Mouse (Mus musculus): Measurements from ENCODE around the gene Ncl. TPM values are rescaled to one million over a fixed set of nuclear protein-coding genes. Genes with fewer than 3 reads are reported as not detected.

The Ncl gene
- 150 and 167 TPM in 2 replicates for total RNA-seq (2015)
- total RNA-seq (2017): 156 and 194 TPM in 2 replicates

DNA sequence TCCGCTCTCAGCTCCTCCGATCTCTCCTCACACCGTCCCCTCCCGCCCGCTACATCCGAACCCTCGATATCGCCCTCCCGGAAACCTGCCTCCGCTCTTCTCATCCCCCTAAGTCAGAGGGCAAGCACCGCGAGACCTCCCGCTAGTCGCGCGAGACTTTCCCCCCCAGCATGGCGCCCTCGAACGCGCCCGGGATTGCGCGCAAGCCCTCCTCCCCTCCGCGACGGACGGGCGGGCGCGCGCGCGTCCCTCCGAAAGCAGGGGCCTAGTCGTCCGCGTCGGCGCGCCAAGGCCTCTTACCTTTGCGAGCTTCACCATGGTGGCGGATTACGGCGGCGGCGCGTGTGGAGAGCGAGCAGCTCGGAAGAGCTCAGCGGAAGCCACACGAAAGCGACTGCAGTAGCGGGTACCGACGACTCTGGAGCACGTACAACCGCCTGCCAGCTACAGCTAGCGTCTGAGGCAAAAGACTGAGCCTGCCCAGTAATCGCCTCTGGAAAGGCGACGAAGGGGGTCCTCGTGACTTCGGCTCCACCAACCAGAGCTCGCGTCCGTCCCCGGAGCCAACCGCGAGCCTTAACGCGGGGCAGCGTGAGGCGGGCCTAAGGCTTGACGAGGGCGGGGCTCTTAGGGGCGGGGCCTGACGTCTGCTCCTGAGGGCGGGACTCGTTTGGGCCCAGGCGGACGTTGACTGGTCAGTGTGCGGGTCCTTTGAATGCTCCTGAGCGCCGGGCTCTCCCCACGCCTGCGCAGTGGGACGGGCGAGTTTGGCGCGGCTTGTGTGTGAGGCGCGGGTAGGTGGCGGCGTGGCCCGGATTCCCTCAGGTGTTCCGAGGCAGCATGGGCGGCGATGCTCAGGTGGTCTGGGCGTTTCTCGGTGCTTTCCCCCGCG is at the start of gene Ncl:
Gene Ncl (minus strand): TSS at position 495 of the 892 bp plus-strand sequence.
- ATAC-seq (ENCODE audit: poor library complexity, severe bottlenecking): peak; percentile 90

GRCm38 (mm10) chr1:86408515-86408914 is 49.3 kb upstream of the Ncl start:
- ATAC-seq (ENCODE audit: poor library complexity, severe bottlenecking): no peak

- ATAC-seq (ENCODE audit: poor library complexity, severe bottlenecking): peak; percentile 80
These were observed 47.7 kb upstream of the Ncl start for GRCm38 (mm10) chr1:86406914-86407313.

DNA sequence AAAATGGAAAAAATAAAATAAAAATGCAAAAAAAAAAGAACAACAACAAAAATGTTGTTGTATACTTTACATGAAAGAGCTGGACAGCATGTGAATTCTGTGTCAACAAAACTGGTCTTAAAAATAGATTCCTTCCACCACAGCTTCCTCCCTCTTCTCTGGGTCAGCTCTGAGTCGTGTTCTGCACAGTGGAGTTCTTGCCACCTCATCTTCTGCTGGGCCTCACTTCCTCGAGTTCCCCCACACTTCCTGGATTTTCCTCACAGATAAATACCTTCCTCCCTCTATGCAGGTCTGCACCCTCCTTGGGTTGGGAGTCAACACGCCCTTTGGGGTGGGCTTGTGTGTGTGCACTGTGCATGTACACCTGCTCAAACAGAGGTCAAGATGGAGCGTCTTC is 47.1 kb upstream of the Ncl start:
- ATAC-seq (ENCODE audit: poor library complexity, severe bottlenecking): 0 out of 2 replicates have a peak, but pooled peaks have one; percentile 42

GRCm38 (mm10) chr1:86404834-86405233 is 45.6 kb upstream of the Ncl start:
- no peak for ATAC-seq (ENCODE audit: poor library complexity, severe bottlenecking)

GRCm38 (mm10) chr1:86400096-86400754 is 41.0 kb upstream of the Ncl start:
- ATAC-seq (ENCODE audit: poor library complexity, severe bottlenecking): no peak

- ATAC-seq (ENCODE audit: poor library complexity, severe bottlenecking): peak; percentile 91
These were observed 40.1 kb upstream of the Ncl start for GRCm38 (mm10) chr1:86399322-86399721.

GRCm38 (mm10) chr1:86398222-86398621 is 39.0 kb upstream of the Ncl start:
- ATAC-seq (ENCODE audit: poor library complexity, severe bottlenecking): peak; percentile 86

GRCm38 (mm10) chr1:86397621-86398020 is 38.4 kb upstream of the Ncl start:
- ATAC-seq (ENCODE audit: poor library complexity, severe bottlenecking): no peak

- ATAC-seq (ENCODE audit: poor library complexity, severe bottlenecking): no peak
These were observed 36.7 kb upstream of the Ncl start for GRCm38 (mm10) chr1:86395897-86396296.

GRCm38 (mm10) chr1:86394246-86394645 is 35.0 kb upstream of the Ncl start:
- ATAC-seq (ENCODE audit: poor library complexity, severe bottlenecking): no peak

DNA sequence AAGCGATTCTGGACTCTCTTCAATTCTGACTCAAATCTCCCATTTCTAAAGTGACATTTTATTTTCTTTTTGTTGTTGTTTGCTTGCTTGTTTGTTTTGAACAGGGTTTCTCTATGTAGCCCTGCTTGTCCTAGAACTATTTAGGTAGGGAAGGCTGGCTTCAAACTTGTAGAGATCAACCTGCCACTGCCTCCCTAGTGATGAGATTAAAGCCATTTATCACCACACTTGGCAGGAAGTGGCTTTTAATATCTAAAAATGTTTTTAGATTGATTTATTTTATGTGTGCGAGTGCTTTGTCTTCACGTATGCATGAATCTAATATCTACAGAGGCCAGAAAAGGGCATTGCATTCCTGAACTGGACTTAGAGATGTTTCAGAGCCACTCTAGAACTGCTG is 34.0 kb upstream of the Ncl start:
- ATAC-seq (ENCODE audit: poor library complexity, severe bottlenecking): no peak

GRCm38 (mm10) chr1:86391425-86391824 is 32.2 kb upstream of the Ncl start:
- no peak for ATAC-seq (ENCODE audit: poor library complexity, severe bottlenecking)

DNA sequence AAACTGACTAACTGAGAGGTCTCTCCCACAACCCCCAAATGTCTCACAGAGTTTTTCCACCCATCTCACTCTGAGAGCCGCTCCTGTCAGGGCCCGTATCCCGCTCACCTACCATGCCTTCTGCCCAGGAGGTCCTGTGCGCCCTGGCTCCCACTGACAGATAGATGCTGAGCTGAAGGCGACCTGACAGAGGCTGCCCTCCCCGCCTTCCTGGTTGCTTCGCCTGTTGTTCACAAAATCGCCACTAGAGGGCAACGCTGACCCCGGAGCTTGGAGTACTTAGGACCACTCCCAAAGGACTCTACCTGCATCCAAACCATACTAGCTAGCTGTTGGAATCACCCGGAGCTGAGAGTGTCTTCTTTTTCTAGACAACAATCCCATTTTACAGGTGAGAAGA is 30.0 kb upstream of the Ncl start:
- peak; percentile 89 for ATAC-seq (ENCODE audit: poor library complexity, severe bottlenecking)

DNA sequence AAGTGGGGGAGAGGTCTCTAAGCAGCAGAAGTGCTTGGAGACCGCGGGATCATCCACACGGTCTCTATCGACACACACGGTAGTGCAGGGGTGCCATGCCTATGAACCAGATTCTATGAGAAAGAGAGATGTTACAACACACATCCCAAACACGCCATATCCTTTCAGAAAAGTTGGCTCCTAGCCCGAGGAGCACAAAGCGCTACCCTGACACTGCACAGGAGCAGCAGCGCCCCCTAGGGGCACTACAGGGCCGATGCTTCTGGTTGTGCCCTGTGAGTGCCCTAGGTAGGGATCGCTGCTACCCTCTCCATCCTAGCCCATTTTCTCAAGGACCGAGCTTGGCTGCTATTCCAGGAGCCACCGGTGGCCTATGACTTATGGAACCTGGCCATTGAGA is 21.8 kb upstream of the Ncl start:
- peak; percentile 90 for ATAC-seq (ENCODE audit: poor library complexity, severe bottlenecking)

DNA sequence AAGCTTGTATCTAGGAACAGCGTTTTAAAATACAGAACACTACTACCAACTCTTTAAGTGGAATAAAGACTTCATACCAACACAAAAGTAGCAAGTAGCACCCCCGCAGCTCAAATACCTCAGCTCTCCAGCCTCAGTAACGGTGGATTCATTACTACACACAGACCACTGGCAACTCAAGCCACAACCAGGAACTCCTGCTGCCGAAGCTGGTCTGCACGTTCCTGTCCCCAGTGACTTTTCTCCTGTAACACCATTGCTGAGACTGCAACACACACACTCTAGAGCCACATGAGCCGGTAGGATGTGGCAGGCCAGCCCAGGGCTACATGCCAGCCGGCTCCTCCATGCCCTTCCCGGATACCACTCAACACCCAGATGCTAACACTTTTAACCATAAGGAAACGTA is 20.0 kb upstream of the Ncl start:
- ATAC-seq (ENCODE audit: poor library complexity, severe bottlenecking): peak; percentile 49

DNA sequence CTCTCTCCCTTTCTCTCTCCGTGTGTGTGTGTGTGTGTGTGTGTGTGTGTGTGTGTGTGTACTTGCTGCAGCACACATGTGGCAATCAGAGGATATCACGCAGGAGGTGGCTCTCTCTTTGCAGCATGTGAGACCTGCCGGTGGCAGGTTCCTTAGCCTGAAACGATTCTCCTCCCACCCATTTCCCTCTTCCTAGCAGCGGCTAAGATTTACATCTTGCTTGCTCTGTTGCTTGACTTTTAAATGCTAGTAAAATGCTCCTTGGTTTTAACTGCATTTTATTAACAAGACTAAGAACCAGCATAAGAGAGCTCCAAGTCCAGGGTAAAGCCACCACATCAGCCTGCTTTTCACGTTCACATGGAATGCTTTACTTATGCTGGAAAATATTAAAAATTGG is 19.5 kb upstream of the Ncl start:
- no peak for ATAC-seq (ENCODE audit: poor library complexity, severe bottlenecking)

DNA sequence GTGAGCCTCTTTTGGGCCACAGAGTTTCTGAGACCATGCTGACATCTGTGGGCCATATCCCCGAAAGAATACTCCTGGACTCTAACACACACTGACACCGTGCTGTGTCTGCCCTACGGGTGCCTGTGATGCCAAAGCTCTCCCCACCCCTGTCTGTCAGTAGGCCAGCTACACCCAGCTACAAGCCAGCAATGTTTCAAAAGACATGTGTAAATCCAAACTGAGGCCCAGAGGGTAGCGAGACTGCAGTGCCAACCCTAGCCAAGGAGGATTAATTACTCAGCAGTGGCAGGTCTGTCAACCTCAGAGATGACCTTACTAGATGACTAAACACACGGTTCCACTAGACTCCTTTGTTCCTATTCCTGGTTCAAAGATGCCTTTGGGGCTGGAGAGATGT is 17.2 kb upstream of the Ncl start:
- no peak for ATAC-seq (ENCODE audit: poor library complexity, severe bottlenecking)

DNA sequence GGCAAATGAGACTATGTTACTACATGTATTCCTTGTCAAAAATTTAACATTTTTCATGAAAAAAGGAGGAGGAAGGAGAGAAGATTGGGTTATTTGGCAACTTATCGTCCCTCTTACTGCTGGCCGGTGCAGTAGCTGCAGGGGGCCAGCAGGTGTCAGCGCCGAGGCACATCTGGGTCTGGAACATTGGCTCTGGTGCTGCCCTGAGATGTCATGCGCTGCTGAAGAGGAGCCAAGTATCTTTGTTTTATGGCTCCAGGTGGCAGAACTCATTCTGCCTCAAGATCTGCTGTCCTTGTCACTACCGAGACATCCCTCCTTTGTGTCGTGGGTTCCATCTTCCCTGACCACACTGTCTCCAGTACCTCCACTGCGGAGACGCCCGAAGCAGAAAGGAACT is 12.8 kb upstream of the Ncl start:
- ATAC-seq (ENCODE audit: poor library complexity, severe bottlenecking): peak; percentile 100

GRCm38 (mm10) chr1:86368086-86368485 is 8.9 kb upstream of the Ncl start:
- ATAC-seq (ENCODE audit: poor library complexity, severe bottlenecking): no peak

- no peak for ATAC-seq (ENCODE audit: poor library complexity, severe bottlenecking)
These were observed 4.5 kb upstream of the Ncl start for GRCm38 (mm10) chr1:86363671-86364070.

Data from megakaryocyte, adult 5-6 weeks (primary cell).